8 mouse cellular contexts compared by ENCODE assay signal in the genomic region with DNA sequence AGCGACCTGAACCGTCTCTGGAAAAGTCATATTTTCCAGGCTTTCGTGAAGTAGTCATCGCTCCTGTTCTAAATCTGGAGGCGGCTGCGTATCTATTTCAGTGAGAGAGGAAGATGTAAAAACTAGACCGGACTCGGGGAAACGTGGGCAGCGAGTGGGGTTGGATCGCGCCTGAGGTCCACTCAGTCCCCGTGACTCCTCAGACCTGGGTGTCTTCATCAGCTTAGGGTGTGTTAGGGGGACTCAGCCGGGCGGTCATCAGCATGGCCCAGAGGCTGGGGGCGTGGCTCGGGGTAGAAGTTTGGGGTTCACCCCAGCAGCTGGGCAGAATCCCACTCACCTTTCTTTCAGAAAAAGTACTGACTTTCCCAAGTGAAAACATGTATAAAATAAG.
DNase-seq lines count a peak whose midpoint lies in the region; ATAC-seq and TF ChIP-seq lines count a peak whose summit lies in the region.

No protein-coding gene starts in this region.

- peak; percentile 13 for ATAC-seq in embryonic facial prominence, embryonic 14.5 days (ENCODE audit: low read depth)
- ATAC-seq in intestine, embryonic 14.5 days (replicated peaks; ENCODE audit: low FRiP score, low TSS enrichment, low read depth), result peak; percentile 43; the same call in 1 of the 2 replicates
- ATAC-seq in midbrain, embryonic 14.5 days (ENCODE audit: low FRiP score, low TSS enrichment), result peak; percentile 11; the same call in 1 of the 2 replicates

- H3K27ac ChIP-seq in left cerebral cortex, adult 2 months, result peak overlapping the region; percentile 94
- H3K27ac ChIP-seq in embryonic facial prominence, embryonic 14.5 days (replicated peaks; ENCODE audit: low read depth, low read length), result peak overlapping the region; percentile 98
- H3K27ac ChIP-seq in intestine, embryonic 14.5 days (ENCODE audit: low read depth), result peak overlapping the region; percentile 99
- H3K27ac ChIP-seq in midbrain, embryonic 14.5 days (replicated peaks; ENCODE audit: low read depth, low read length), result peak overlapping the region; percentile 98

- peak overlapping the region; percentile 87 for H3K9ac ChIP-seq in embryonic facial prominence, embryonic 14.5 days (ENCODE audit: low read depth, low read length)
- H3K9ac ChIP-seq in intestine, embryonic 14.5 days (ENCODE audit: low read length), result peak overlapping the region; percentile 88
- peak overlapping the region; percentile 73 for H3K9ac ChIP-seq in midbrain, embryonic 14.5 days (replicated peaks; ENCODE audit: low read length)

- DNase-seq in left cerebral cortex, adult 2 months (ENCODE audit: extremely low spot score in 1 of 2, low spot score in 2 of 2), result no peak
- DNase-seq in left cerebral cortex, adult 9 months (ENCODE audit: low spot score in 2 of 2), result no peak
- DNase-seq in embryonic facial prominence, embryonic 14.5 days (ENCODE audit: low spot score), result no peak
- DNase-seq in intestine, embryonic 14.5 days (ENCODE audit: low spot score), result no peak
- DNase-seq in midbrain, embryonic 14.5 days, result no peak
- no peak for DNase-seq in adrenal gland, adult 18-20 months (ENCODE audit: low spot score in 2 of 2)
- no peak for DNase-seq in spleen, postnatal 14 days (ENCODE audit: low spot score in 2 of 2)
- no peak for DNase-seq in gastrocnemius, adult 8-10 months (ENCODE audit: low spot score in 2 of 2)

- peak overlapping the region; percentile 77 for H3K4me2 ChIP-seq in embryonic facial prominence, embryonic 14.5 days (ENCODE audit: low read depth, low read length)
- peak overlapping the region; percentile 77 for H3K4me2 ChIP-seq in intestine, embryonic 14.5 days (ENCODE audit: low read length)
- peak overlapping the region; percentile 73 for H3K4me2 ChIP-seq in midbrain, embryonic 14.5 days (ENCODE audit: low read length)

- H3K4me3 ChIP-seq in left cerebral cortex, adult 2 months, result peak overlapping the region; percentile 83
- peak overlapping the region; percentile 62 for H3K4me3 ChIP-seq in embryonic facial prominence, embryonic 14.5 days (ENCODE audit: low read depth, low read length)
- H3K4me3 ChIP-seq in intestine, embryonic 14.5 days (ENCODE audit: low read depth, low read length), result peak overlapping the region; percentile 50
- H3K4me3 ChIP-seq in midbrain, embryonic 14.5 days (replicated peaks; ENCODE audit: low read depth, low read length), result peak overlapping the region; percentile 51

- intact Hi-C loops in left cerebral cortex, adult 2 months (cut with DNase I), result loop anchor here (1.0 to 10.0 kb wide), 6 partner anchors 86 to 1336 kb away; partner anchors contain the start of gene Arid1b

- no peaks in the 10 kb centered on the region for H3K36me3 ChIP-seq in embryonic facial prominence, embryonic 14.5 days (ENCODE audit: control insufficient read depth, insufficient read depth, low read length)
- H3K36me3 ChIP-seq in intestine, embryonic 14.5 days (ENCODE audit: control insufficient read depth, insufficient read depth, low read length), result no peaks in the 10 kb centered on the region
- H3K36me3 ChIP-seq in midbrain, embryonic 14.5 days (ENCODE audit: control insufficient read depth, insufficient read depth, low read length), result no peaks in the 10 kb centered on the region

- TF ChIP-seq CTCF in left cerebral cortex, adult 2 months (IDR thresholded peaks at IDR 0.05), result no peak

- no peaks in the 10 kb centered on the region for H3K27me3 ChIP-seq in embryonic facial prominence, embryonic 14.5 days (replicated peaks; ENCODE audit: control insufficient read depth, insufficient read depth, low read length)
- no peaks in the 10 kb centered on the region for H3K27me3 ChIP-seq in intestine, embryonic 14.5 days (replicated peaks; ENCODE audit: control insufficient read depth, insufficient read depth, low read length)
- H3K27me3 ChIP-seq in midbrain, embryonic 14.5 days (ENCODE audit: control insufficient read depth, insufficient read depth, low read length), result no peaks in the 10 kb centered on the region

- H3K4me1 ChIP-seq in embryonic facial prominence, embryonic 14.5 days (ENCODE audit: control insufficient read depth, insufficient read depth, low read length), result peaks cover 12% of the 10 kb centered on the region; the same call in 1 of the 2 replicates
- no peaks in the 10 kb centered on the region for H3K4me1 ChIP-seq in intestine, embryonic 14.5 days (replicated peaks; ENCODE audit: control insufficient read depth, insufficient read depth, low read length)
- peaks cover 10% of the 10 kb centered on the region for H3K4me1 ChIP-seq in midbrain, embryonic 14.5 days (ENCODE audit: control insufficient read depth, insufficient read depth, low read length)

- H3K9me3 ChIP-seq in embryonic facial prominence, embryonic 14.5 days (ENCODE audit: control insufficient read depth, low read length), result no peaks in the 10 kb centered on the region
- no peaks in the 10 kb centered on the region for H3K9me3 ChIP-seq in intestine, embryonic 14.5 days (ENCODE audit: control insufficient read depth, low read length)
- H3K9me3 ChIP-seq in midbrain, embryonic 14.5 days (ENCODE audit: control insufficient read depth, low read length), result no peaks in the 10 kb centered on the region

- under 1% methylated on average over 17 of the region's 17 CpGs for WGBS in embryonic facial prominence, embryonic 14.5 days
- 3% methylated on average over 17 of the region's 17 CpGs for WGBS in intestine, embryonic 14.5 days
- WGBS in midbrain, embryonic 14.5 days, result 3% methylated on average over 17 of the region's 17 CpGs
